Mouse (Mus musculus) layer of hippocampus, adult 18-20 months (tissue): Measurements from ENCODE around the gene Ick. TPM values are rescaled to one million over a fixed set of nuclear protein-coding genes. Genes with fewer than 3 reads are reported as not detected.
"Not testable (repeated sequence)": the region's sequence is repeated elsewhere in the genome, so short reads cannot be mapped to it uniquely, and the experiment has no call there.

ENCODE experiments used
- DNase-seq, 2 experiments: peaks; one replicate each; pipeline ENCODE4 v3.0.0; 2022; ENCODE audit warnings: low spot score in 2 of 2
- long read RNA-seq: library from polyadenylated mRNA; stranded (forward); transcript quantifications from one replicate; pipeline ENCODE4 v2.0.0, GENCODE M21; 2021
- total RNA-seq, 2 experiments: library from RNA; stranded (reverse); gene quantifications; 2 replicates each; pipeline ENCODE4 v1.2.3; 2021

Gene Ick
- 10 to 100 TPM; 18.0 to 18.3 TPM for total RNA-seq
- long read RNA-seq, full-length matches to known transcripts: 7 of 12 reads
- long read RNA-seq, partial matches to known transcripts: 1 of 12 reads
- long read RNA-seq, other reads (novel, unspliced or antisense): 4 of 12 reads

DNA sequence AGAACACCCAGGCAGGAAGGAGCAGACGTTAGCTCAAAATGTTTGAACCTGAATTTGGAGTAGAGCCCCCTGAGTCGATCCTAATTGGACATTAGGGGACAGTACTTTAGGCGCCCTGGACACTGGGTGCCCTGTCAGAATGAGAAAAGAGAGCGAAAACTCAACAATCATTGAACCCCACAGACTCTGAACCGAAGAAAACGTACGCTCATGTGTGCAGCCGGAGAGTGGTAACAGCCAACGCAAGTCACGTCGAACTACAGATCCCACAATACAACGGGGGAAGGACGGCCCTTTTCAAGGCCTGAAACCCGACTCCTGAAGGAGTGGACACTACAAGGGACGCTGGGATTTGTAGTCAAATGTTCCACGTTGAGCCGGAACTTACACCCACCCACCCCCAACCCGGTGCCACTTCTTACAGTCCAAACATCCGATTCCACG is at the start of gene Ick, which contains the start of gene Fbxo9:
TSS of gene Ick (plus strand) at position 397 of the 444 bp plus-strand sequence.
TSS of gene Fbxo9 (minus strand) at position 270 of the 444 bp plus-strand sequence.
- peak; percentile 88 to 96 for DNase-seq

DNA sequence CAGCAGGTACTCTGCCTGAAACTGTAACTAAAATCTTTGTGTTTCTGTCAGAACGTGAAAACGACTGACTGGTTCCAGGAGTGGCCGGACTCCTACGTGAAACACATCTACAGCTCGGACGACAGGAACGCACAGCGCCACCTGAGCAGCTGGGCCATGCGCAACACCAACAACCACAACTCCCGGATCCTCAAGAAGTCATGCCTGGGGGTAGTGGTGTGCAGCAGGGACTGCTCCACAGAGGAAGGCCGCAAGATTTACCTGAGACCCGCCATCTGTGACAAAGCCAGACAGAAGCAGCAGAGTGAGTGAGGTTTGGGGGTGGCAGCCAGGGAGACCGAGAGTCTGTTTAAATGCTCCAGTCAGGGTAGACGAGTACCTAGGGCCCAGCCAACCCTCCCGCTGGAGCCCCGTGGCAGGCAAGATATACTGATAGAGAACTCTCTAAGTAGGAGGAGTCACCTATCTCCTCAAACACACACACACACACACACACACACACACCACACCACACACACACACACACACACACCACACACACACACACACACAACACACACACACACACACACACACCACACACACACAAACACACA is 49.4 kb upstream of the Ick start:
- DNase-seq: no peak

DNA sequence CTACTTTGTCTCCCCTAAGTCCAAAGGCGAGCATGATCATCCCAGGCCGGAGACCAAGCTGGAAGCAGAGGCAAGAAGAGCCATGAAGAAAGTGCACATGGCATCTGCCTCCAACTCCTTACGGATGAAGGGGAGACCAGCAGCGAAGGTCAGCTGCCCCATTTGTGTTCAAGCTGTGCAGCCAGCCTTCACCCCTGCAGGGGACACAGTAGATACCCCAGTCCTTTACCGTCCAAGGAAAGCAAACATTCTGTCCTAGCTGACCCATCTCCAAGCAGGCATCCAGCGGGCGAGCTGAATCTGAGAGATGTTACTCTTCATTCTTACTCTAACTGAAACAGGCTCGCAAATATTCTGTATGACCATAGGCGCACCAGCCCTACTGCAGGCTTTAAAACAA is 46.6 kb upstream of the Ick start:
- DNase-seq: no peak

DNA sequence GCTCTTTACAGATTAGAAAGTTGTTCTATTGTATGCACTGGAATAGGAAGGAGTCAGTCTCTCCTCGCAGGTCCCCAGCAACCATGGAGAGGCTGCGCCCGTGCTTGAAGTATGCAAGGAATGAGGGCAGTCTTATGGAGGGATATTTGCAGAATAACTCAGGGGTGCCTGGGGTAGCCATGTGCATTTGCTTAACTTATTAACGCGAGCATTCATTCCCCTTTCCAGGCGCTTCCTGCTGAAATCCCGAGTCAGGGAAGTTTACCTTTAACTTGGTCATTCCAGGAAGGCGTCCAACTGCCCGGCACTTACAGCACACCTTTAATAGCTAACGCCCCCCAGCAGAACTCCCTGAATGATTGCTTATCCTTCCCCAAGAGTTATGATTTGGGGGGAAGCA is 44.9 kb upstream of the Ick start:
- no peak for DNase-seq

DNA sequence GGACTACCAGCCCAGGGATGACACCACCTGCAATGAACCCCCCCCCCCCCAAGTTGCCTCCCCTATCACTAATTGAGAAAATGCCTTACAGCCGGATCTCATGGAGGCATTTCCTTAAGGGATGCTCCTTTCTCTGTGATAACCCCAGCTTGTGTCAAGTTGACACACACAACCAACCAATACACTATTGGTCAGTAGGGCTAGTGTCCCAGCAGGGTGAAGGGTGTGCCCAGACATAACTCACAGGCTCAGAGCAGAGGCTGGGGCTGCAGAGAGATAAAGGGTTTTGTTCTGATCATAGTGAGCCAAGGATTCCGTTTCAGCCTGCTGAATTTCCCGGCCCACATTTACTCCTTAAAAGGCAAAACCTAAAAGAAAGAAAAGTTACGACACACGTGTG is 38.5 kb upstream of the Ick start:
- DNase-seq: no peak

DNA sequence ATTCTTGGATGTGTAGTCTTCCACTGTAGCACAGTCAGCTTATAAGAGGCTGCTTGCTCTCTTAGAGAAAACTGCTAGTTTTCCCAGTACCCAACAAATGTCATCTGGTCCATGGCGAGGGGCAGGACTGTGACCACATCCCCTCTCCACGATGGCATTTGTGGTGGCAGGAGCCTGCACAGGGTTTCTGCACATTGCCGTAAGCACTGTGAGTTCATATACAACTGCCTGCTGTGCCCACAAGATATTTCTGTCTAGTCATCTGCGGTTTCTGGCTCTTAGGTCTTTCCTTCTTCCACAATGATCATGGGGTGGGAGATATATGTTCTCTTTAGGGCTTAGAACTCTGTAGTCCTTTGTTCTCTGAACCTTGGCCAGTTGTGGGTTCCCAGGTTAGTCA is 37.4 kb upstream of the Ick start:
- no peak for DNase-seq

DNA sequence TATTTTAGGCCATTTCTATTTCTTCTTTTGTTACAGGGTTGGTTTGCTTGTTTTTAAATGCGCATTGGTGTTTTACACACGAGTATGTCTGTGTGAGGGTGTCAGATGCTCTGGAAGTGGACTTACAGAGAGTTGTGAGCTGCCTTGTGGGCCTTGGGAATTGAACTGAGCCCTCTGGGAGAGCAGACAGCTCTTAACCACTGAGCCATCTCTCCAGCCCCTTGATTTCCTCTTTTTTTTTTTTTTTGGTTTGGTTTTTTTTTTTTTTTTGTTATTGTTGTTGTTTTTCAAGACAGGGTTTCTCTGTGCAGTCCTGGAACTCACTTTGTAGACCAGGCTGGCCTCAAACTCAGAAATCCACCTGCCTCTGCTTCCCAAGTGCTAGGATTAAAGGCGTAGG is 35.7 kb upstream of the Ick start:
- DNase-seq: not testable (repeated sequence)

DNA sequence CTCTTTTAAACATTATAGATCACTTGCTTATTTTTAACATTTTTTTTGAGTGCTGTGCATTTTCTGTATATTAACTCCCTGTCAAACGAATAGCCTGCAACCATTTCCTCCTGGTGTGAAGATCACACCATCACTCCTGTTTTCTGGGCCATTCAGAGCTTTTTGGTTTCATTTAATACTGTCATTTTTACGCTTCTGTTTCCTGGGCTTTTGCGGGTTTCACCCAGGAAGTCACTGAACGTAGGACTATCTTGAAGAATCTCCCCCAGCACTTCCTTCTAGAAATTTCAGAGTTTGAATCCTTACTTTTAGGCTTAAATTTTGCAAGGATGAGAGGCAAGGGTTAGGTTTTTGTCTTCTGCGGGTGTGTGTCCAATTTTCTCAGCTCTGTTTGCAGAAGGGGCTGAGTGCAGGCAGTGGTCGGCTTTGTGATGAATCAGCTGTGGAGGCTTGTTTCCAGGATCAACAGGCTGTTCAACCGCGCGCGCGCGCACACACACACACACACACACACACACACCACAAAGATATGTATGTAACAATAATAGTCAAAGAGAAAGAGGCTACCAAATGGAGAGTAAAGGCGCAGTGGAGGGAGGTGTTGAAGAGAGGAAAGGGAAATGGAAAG is 35.2 kb upstream of the Ick start:
- no peak for DNase-seq

DNA sequence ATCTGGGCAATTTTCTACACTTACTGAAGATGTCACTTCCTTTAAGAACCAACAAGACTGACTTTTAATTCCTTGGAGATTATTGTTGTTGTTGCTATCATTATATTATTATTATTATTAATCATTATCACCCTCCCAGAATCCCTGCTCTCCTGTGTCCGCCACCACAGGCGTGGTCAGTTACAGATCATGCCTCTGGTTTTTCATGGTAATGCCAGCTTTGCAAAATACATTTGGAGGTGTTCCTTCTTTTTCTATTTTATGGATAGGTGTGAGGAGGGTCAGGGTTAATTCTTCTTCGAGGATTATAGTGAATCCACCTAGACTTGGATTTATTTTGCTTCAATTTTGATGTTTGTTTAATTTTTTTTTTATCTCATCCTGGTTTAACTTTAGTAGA is 33.7 kb upstream of the Ick start:
- DNase-seq: no peak

DNA sequence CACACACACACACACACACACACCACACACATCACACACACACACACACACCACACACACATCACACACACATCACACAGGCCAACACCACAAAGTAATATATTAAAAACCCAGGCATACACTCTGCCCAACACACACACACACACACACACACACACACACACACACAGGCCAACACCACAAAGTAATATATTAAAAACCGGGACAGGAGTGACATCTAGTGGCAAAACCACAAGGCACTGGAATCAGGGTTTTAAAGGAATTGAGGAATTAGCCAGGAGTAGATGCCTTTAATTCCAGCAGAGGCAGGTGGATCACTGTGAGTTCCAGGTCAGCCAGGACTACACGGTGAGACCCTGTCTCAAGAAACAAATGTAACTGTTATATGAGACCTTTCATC is 30.8 kb upstream of the Ick start:
- DNase-seq: peak in 1 of 2 experiments; percentile 31

DNA sequence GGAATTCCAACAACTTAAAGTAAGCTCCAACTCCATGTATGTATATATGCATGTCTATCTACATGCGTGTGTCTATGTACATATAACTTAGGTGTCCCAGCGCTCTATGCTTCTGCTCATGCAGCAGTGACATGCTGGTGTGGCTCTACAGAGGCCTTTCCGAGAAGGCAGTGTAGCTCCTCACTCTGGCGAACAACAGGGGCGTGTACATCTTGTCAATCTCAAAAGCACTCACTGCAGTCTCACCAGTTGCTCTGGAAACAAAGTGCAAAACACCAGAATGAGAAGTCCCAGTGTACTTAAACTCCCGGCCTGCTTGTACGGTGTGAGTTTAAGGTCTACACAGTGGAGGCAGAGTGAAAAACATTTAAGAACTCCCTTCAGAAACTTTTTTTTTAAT is 27.2 kb upstream of the Ick start:
- DNase-seq: no peak

DNA sequence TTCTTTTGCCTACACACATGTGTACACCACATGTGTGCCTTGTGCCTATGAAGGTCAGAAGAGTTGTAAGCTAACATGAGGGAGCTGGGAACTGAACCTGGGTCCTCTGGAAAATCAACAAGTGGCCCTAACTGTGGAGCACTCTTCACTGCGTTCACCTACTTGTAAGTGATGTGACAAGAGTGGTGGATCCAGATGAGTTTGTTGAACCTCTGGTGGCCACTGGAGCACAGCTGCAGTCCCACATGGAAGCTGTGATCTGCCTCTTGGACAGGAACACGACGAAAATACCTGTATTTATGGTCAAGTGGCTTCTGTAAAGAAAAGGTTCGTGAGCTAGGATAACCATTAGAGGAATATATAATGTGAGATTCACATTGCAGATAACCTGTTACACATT is 24.7 kb upstream of the Ick start:
- DNase-seq: no peak

DNA sequence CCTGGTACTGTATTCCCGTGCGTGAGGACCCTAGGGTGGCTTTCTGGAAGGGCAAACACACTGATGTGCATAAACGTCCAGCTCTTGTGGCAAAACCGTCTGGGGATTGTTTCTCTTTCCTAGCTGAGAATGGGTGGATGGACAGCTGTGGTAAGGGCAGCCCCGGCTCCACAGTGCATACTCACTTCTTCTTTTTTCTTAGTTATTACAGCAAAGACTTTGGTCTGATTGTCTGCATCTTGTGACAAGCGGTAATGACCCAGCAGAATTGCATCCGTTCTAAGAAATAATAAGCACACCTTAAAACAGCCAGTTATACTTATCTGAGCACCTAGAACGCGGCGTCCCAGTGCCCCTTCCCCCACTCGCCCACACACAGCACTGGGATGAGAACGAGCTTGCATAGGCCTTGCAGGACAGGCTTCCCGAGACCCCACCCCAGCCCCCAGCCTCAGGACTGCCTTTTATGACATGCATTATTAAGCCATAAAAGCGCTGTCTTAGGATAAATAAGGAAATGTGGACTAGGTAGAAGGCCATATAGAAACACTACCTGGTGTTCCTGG is 23.2 kb upstream of the Ick start:
- DNase-seq: no peak

DNA sequence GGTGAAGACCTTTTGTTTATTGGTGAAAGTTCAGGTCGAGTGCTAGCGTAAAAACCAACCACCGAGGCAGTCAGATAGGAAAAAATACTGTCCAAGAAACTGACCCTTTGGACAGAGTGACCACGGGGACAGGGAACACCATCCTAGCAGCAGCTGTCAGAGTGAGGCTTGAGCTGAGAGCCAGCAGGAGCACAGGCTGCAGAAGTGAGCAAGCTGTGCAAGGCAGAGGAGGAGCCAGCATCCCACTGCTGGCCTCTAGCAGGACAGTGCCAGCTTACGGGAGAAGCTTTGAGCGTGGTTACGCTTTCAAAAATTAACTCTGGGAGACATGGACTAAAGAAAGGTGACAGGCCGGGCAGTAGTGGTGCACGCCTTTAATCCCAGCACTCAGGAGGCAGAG is 21.2 kb upstream of the Ick start:
- DNase-seq: no peak

DNA sequence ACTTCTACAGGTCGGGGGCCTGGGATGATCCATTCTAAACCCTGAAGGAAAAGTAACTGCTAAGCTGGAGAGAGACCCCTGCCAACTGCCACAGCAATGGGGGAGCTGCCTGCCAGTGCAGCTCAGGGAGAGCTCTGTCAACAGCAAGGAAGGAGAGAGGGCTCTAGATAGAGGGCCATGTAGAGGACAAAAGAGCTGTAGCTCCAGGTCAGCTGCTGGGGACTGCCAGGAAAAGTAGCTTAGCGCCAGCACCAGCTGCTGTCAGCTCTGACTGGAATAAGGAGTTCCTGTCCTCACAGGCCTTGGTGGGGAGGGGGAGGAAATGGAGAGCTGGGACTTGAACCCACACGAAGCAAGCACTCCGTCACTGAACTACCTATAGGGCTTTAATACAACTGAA is 20.5 kb upstream of the Ick start:
- DNase-seq: no peak

DNA sequence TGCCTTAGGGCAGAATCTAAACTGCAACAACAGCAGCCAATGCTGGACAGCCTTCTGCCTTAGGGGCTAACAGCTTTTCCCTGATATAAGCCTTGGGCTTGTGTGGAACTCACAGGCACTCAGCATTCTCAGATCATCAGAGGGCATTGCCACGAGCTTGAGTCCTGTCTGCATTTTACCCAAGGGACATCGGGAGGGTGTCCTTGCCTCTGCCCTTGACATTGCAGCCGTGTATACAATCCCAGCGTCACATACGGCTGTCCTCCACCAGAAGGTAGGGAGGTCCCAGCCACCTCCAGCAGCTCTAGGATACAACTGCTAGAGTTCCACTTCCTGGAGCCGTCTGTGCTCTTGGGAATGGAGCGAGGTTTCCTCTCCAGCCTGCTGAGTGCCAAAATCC is 20.0 kb upstream of the Ick start:
- no peak for DNase-seq

DNA sequence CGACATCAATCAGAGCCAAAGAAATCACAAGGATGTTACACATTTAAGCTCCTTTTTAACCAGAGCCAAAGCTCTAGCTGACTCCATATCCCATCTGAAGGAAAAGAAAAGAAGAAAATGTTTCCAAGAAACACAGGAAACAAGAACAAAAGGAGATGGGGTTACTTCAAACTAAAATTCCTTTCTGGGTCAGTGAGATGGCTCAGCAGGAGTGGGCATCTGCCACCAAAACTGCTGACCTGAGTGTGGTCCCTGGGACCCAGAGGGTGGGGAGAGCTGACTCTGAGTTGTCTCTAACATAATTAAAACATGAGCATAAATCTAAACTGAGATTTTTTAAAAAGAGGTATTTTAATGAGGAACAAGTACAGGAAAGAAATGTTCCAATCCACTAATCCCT is 19.1 kb upstream of the Ick start:
- no peak for DNase-seq

DNA sequence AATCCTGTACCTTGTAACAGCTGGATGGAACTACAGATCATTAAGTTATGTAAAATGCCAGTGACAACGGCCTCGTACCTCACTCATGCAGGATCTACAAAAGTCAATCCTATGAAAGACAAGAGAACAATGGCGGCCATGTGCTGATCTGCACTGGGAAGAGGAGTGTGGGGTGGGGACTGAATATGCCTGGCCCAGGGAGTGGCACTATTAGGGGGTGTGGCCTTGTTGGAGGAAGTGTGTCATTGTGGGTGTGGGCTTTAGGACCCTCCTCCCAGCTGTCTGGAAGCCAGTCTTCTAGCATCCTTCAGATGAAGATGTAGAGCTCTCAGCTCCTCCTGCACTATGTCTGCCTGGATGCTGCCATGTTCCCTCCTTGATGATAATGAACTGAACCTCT is 18.4 kb upstream of the Ick start:
- DNase-seq: no peak

DNA sequence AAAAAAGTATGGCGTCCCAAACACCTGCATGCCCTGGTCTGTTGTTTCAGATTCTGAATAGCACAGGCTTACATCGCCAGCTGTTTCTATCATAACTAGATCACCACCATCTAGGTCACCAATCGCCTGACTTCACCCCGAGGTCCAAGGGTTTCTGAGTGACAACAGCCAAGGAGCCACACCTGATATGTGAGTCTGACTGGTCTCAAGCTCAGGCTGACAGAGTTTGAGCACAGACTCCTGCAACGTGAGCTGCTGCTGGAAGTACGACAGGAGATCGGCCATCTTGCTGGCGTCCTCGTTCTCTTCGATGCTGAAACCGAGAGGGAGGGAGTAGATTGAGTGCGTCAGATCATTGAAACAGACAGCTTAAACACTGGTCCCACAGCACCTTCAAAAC is 13.3 kb upstream of the Ick start:
- DNase-seq: no peak

DNA sequence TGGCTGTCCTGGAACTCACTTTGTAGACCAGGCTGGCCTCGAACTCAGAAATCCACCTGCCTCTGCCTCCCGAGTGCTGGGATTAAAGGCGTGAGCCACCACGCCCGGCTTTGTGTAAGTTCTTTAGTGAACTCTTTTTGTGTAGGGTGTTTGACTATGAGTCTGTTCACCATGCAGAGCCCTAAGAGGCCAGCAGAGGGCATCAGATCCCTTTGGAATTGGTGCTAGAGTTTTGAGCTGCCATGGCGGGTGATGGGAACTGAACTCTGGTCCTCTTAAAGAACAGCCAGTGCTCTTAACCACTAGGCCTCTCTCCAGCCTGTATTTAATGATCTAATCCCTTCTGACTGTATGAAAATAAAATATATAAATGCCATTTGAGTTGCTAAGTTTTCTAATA is 12.6 kb upstream of the Ick start:
- no peak for DNase-seq

DNA sequence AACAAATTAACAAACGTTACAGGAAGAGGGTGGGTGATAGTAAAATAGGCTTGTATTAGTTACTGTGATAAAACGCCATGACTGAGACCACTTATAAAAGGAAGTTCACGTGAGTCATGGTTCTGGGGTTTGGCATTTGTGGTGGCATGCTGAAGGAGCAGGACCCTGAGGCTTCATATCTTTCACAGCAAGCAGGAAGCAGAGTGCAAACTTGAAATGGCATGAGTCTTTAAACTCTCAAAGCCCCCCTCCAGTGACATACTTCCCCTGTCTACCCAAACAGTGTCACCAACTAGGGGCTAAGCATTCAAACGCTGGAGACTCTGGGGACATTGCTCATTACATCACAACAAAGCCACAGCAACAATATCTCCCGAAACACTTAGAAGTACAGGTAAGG is 8.0 kb upstream of the Ick start:
- DNase-seq: no peak

DNA sequence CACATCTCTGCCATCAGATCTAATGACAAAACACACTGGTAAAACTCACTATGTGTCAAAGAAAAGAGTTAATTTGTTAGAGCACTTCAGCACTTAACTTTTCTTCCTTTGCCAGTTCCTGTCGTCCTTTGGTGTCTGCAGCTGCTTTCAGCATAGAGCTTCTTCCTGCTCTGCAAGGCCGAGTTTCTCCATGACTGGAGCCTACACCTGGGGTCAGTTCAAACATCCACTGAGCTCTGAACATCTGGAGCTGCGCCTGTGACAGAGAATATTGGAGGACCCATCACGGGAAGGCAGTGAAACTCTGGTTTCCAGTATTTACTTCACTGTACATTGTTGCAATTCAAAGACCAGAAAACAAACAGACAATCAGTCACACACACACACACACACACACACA is 7.6 kb upstream of the Ick start:
- DNase-seq: no peak
